Mouse (Mus musculus) heart, postnatal 0 days (tissue): Measurements from ENCODE around the gene Pcnx. TPM values are rescaled to one million over a fixed set of nuclear protein-coding genes. Genes with fewer than 3 reads are reported as not detected.

Source experiments
- ATAC-seq: fragments of 200-750 bp; cut with Nextera tagmentation; 2 replicates; pipeline ENCODE4 v1.8.0; 2017; ENCODE audit warnings: low read depth, moderate number of reproducible peaks, moderate library complexity; ENCODE audit not compliant: insufficient read depth
- DNase-seq: peaks from one replicate; pipeline ENCODE4 v3.0.0-alpha.2; 2016; ENCODE audit warnings: low spot score
- H3K27ac ChIP-seq: fragments of 300-500 bp; sonication (generic); 2 replicates; pipeline ENCODE4 v1.5.1; 2014; ENCODE audit warnings: low read depth, mild to moderate bottlenecking
- H3K27me3 ChIP-seq: fragments of 300-500 bp; sonication (generic); 2 replicates; pipeline ENCODE4 v1.6.1; 2014; ENCODE audit warnings: low read length, mixed read lengths; ENCODE audit not compliant: control insufficient read depth, insufficient read depth
- H3K36me3 ChIP-seq: fragments of 300-500 bp; sonication (generic); replicated peaks from 2 replicates; pipeline ENCODE4 v1.6.1; 2014; ENCODE audit warnings: low read length, mixed read lengths; ENCODE audit not compliant: control insufficient read depth, insufficient read depth
- H3K4me1 ChIP-seq: fragments of 300-500 bp; sonication (generic); 2 replicates; pipeline ENCODE4 v1.6.1; 2014; ENCODE audit warnings: antibody characterized with exemption; ENCODE audit not compliant: control insufficient read depth, insufficient read depth
- H3K4me2 ChIP-seq: fragments of 300-500 bp; sonication (generic); 2 replicates; pipeline ENCODE4 v1.6.1; 2014; ENCODE audit warnings: low read depth, mild to moderate bottlenecking, low read length, moderate library complexity
- H3K4me3 ChIP-seq: fragments of 300-500 bp; sonication (generic); 2 replicates; pipeline ENCODE4 v1.5.1; 2014; ENCODE audit warnings: low read depth, low read length
- H3K9ac ChIP-seq: fragments of 300-500 bp; sonication (generic); replicated peaks from 2 replicates; pipeline ENCODE4 v1.6.1; 2014; ENCODE audit warnings: low read depth, low read length, mixed read lengths
- H3K9me3 ChIP-seq: fragments of 300-500 bp; sonication (generic); replicated peaks from 2 replicates; pipeline ENCODE4 v1.6.1; 2016; ENCODE audit warnings: low read length; ENCODE audit not compliant: control insufficient read depth
- CTCF ChIP-seq: IDR thresholded peaks from 2 replicates; pipeline ENCODE4 v1.5.1; 2016; ENCODE audit warnings: antibody characterized with exemption, control low read depth, low read depth
- EP300 ChIP-seq: IDR thresholded peaks from 2 replicates; pipeline ENCODE4 v1.6.1; 2016; ENCODE audit warnings: antibody characterized with exemption, low read depth
- WGBS: fragments of 180-500 bp; shearing (Covaris S2); extraction: QIAGEN DNeasy Blood & Tissue Kit; methylation state at CpG from one replicate; pipeline ENCODE4 v1.1.7; 2014; 5-methylcytosine and 5-hydroxymethylcytosine counted together
- polyA plus RNA-seq: library from polyadenylated mRNA; unstranded; fragments of >200 nt; fragmentation: Nextera tagmentation; extraction: Ambion mirVana; gene quantifications from 2 replicates; pipeline ENCODE4 v1.2.1, GENCODE M21; 2015
- total RNA-seq: library from RNA; depleted of rRNA; stranded (reverse); fragments of >200 nt; gene quantifications from 2 replicates; pipeline ENCODE4 v1.2.3, GENCODE M21; 2014; ENCODE audit warnings: low replicate concordance

The Pcnx gene
- total and polyA plus RNA-seq, 2 experiments from 2014 or later = 9.3 to 37.4 TPM

DNA sequence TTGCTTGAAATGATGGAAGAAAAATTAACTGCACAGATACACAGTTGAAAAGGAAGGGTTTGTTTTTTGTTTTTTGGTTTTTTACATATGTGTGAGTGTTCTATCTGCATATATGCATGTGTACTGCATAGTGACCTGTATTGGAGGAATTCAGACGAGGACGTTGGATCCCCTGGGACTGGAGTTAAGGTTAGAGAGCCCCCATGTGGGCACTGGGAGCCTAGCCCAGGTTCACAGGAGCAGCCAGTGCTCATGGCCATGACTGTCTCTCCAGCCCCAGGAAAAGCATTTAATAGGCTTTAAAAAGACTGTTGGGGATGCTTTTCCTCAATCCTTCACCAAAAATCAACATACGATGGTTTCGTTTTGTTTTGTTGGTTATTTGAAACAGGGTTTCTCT, 117.5 kb downstream of the Pcnx start:
- H3K36me3 ChIP-seq = peaks cover 87% of the 10 kb centered on the region
- H3K27me3 ChIP-seq = no peaks in the 10 kb centered on the region
- WGBS = 65% methylated on average over 4 of the region's 4 CpGs
- ATAC-seq (no peak), DNase-seq (no peak)
- H3K4me1 ChIP-seq = no peaks in the 10 kb centered on the region
- no peak for TF ChIP-seq EP300
- peak; percentile 25; the same call in 1 of the 2 replicates for TF ChIP-seq CTCF
- H3K4me3 ChIP-seq = no peak overlapping the region
- no peak overlapping the region for H3K4me2 ChIP-seq
- no peak overlapping the region for H3K9ac ChIP-seq
- H3K27ac ChIP-seq = no peak overlapping the region
- no peaks in the 10 kb centered on the region for H3K9me3 ChIP-seq

DNA sequence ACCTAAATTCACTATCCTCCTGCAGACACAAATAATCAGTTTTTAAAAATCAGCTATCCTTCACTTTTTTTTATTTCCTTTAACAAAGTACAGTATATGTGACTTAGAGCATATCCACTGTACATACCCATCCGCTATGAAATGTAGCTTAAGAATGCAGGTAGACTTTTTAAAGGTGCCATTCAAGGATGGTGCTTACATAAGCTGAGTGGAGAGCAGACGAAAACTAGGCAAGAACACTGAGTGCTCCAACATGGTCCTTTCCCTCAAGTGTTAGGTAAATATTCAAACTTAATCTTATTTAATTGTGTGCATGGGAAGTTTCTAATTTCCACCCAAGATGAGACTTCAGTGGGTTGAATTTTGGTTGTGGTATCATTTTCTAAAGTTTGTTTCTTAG, 119.5 kb downstream of the Pcnx start:
- TF ChIP-seq EP300 = no peak
- no peak for TF ChIP-seq CTCF
- Histone ChIP-seq H3K27me3 (no peaks in the 10 kb centered on the region), H3K9me3 (no peaks in the 10 kb centered on the region), H3K4me3 (no peak overlapping the region), H3K4me1 (no peaks in the 10 kb centered on the region), H3K27ac (no peak overlapping the region), H3K4me2 (no peak overlapping the region), H3K36me3 (peaks cover 88% of the 10 kb centered on the region), H3K9ac (no peak overlapping the region)
- no peak for ATAC-seq
- WGBS = 89% methylated on average over 2 of the region's 2 CpGs
- DNase-seq = no peak

DNA sequence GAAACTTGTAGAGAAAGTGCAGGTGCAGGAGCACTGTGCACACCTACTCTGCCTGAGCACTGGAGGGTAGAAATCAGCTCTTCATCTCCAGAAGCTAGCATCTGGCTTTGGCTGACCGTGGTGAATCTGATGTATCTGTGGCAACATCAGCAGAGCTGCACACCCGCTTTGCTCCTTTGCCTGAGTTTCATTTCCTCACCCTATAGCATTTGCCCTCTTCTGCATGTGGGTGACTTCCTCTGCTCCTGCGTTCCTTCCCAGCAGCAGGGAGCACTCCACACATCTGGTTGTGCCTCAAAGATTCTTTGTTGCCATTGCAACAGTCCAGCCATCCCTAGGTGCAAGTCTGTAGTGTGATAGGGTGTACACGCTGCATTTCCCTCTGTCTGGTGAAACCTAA, 132.3 kb downstream of the Pcnx start:
- Histone ChIP-seq H3K9me3 (no peaks in the 10 kb centered on the region), H3K4me2 (no peak overlapping the region), H3K4me3 (no peak overlapping the region), H3K4me1 (no peaks in the 10 kb centered on the region), H3K27ac (no peak overlapping the region), H3K36me3 (peaks cover 93% of the 10 kb centered on the region), H3K9ac (no peak overlapping the region), H3K27me3 (no peaks in the 10 kb centered on the region)
- TF ChIP-seq EP300 = no peak
- TF ChIP-seq CTCF = no peak
- ATAC-seq (no peak), DNase-seq (no peak)
- WGBS = 87% methylated on average over 4 of the region's 4 CpGs

DNA sequence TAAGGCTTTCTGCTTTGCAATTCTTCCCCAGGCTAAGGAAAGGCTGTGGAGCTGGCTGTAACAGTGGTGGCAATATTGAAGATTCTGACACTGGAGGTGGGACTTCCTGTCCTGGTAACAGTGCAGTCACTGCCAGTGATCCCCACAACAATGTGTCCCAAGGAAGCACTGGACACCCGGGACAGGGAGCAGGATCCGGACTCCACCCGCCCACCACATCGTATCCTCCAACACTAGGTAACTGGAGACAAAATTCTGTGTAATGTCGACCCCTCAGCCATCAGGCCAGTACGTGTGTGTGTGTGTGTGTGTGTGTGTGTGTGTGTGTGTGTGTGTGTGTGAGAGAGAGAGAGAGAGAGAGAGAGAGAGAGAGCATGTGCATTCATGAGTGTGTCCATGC, 133.2 kb downstream of the Pcnx start:
- no peak for TF ChIP-seq EP300
- no peak for TF ChIP-seq CTCF
- Histone ChIP-seq H3K9me3 (no peaks in the 10 kb centered on the region), H3K4me2 (no peak overlapping the region), H3K27me3 (no peaks in the 10 kb centered on the region), H3K9ac (no peak overlapping the region), H3K4me1 (no peaks in the 10 kb centered on the region), H3K4me3 (no peak overlapping the region), H3K27ac (no peak overlapping the region), H3K36me3 (peaks cover 94% of the 10 kb centered on the region)
- ATAC-seq (no peak), DNase-seq (no peak)
- WGBS = 83% methylated on average over 6 of the region's 6 CpGs

DNA sequence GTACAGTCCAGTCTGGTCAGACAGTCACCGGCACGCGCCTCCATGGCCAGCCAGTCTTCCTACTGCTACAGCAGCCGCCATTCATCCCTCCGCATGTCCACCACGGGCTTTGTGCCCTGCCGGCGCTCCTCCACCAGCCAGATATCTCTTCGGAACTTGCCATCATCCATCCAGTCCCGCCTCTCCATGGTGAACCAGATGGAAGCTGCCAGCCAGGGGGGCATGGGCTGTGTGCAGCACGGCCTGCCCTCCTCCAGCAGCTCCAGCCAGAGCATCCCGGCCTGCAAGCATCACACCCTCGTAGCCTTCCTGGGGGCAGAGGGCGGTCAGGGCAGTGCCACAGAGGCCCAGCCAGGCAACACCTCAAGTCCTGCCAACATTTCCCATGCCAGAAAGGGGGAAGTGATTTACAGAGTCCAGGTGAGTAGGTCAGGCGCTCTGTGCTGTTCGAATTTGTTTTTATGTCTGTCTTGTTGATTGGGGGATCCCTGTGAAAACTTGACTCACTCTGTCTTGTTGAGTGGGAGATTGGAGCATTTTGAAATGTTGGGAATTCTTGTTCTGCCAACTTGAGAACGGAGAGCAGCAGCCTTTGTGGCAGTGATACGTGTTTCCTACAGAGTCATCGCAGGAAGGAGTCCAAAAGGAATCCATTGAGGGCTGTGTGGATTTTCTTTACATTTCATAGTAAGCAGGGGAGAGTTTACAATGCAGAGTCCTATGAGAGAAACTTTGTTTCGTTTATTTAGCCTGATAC, 135.3 kb downstream of the Pcnx start:
- H3K27ac ChIP-seq = no peak overlapping the region
- no peaks in the 10 kb centered on the region for H3K27me3 ChIP-seq
- H3K4me1 ChIP-seq = no peaks in the 10 kb centered on the region
- H3K4me3 ChIP-seq = no peak overlapping the region
- no peak for DNase-seq
- H3K36me3 ChIP-seq = peaks cover 74% of the 10 kb centered on the region
- no peaks in the 10 kb centered on the region for H3K9me3 ChIP-seq
- no peak overlapping the region for H3K4me2 ChIP-seq
- WGBS = 87% methylated on average over 20 of the region's 20 CpGs
- no peak for ATAC-seq
- H3K9ac ChIP-seq = no peak overlapping the region
- TF ChIP-seq CTCF = no peak
